Mouse (Mus musculus) forebrain, embryonic 10.5 days (tissue): ENCODE results near the gene Pifo. TPM values are rescaled to one million over a fixed set of nuclear protein-coding genes. Genes with fewer than 3 reads are reported as not detected.
"Not testable (repeated sequence)": the region's sequence is repeated elsewhere in the genome, so short reads cannot be mapped to it uniquely, and the experiment has no call there.

Experiments
- DNase-seq: peaks from one replicate; pipeline ENCODE4 v3.0.0-alpha.2; 2017; ENCODE audit warnings: low spot score; ENCODE audit errors: extremely low spot score
- H3K27ac ChIP-seq: fragments of 300-500 bp; sonication (generic); 2 replicates; pipeline ENCODE4 v1.5.1; 2016; ENCODE audit warnings: mild to moderate bottlenecking
- H3K27me3 ChIP-seq: fragments of 300-500 bp; sonication (generic); 2 replicates; pipeline ENCODE4 v1.6.1; 2016; ENCODE audit warnings: mild to moderate bottlenecking; ENCODE audit not compliant: poor library complexity, severe bottlenecking
- H3K36me3 ChIP-seq: fragments of 300-500 bp; sonication (generic); replicated peaks from 2 replicates; pipeline ENCODE4 v1.6.1; 2016; ENCODE audit warnings: mild to moderate bottlenecking, moderate library complexity
- H3K4me1 ChIP-seq: fragments of 300-500 bp; sonication (generic); 2 replicates; pipeline ENCODE4 v1.6.1; 2016
- H3K4me3 ChIP-seq: fragments of 300-500 bp; sonication (generic); 2 replicates; pipeline ENCODE4 v1.5.1; 2016; ENCODE audit warnings: mild to moderate bottlenecking, moderate library complexity
- H3K9me3 ChIP-seq: fragments of 300-500 bp; sonication (generic); 2 replicates; pipeline ENCODE4 v1.6.1; 2016; ENCODE audit warnings: mild to moderate bottlenecking, moderate library complexity
- WGBS: fragments of 180-500 bp; shearing (Covaris S2); methylation state at CpG from one replicate; pipeline ENCODE4 v1.1.7; 2016; 5-methylcytosine and 5-hydroxymethylcytosine counted together
- polyA plus RNA-seq: library from polyadenylated mRNA; unstranded; fragments of >200 nt; fragmentation: Nextera tagmentation; extraction: Ambion mirVana; gene quantifications from 2 replicates; pipeline ENCODE4 v1.2.1, GENCODE M21; 2016

Gene Pifo
- polyA plus RNA-seq, result 1.8 and 1.9 TPM in 2 replicates

- WGBS, result 89% methylated on average over 2 of the region's 2 CpGs
- Histone ChIP-seq H3K4me3 (no peak within 1 kb of the TSS), H3K9me3 (no peaks in the 10 kb centered on the region), H3K4me1 (no peaks in the 10 kb centered on the region), H3K27ac (no peak within 1 kb of the TSS), H3K27me3 (no peaks in the 10 kb centered on the region), H3K36me3 (no peaks in the 10 kb centered on the region)
- DNase-seq, result no peak
These were observed at the start of gene Pifo for GRCm38 (mm10) chr3:106014546-106014945. TSS of gene Pifo (minus strand) at chr3:106014646.

DNA sequence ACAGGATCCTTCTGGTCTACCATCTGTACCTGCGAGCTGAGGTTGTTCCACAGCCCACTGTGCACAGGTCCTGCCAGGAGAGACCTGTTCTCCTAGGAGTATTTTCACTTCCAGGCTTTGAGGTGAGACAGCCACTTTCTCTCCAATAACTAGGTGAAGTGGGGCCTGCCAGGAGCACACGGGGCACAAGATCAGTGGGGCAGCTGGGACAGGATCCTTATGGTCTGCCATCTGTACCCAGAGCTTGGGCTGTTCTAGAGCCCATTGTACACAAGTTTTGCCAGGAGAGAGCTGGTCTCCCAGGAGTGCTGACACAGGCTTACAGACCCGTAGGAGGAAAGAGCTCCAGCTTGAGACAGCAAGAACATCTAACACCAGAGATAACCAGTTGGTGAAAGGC is 43.5 kb upstream of the Pifo start:
- no peak overlapping the region for H3K27ac ChIP-seq
- H3K36me3 ChIP-seq, result no peaks in the 10 kb centered on the region
- no peak for DNase-seq
- no peak overlapping the region for H3K4me3 ChIP-seq
- H3K27me3 ChIP-seq, result no peaks in the 10 kb centered on the region
- H3K9me3 ChIP-seq, result peaks cover 4% of the 10 kb centered on the region; the same call in 1 of the 2 replicates
- no peaks in the 10 kb centered on the region for H3K4me1 ChIP-seq
- 78% methylated on average over 3 of the region's 3 CpGs for whole genome bisulfite sequencing

- Histone ChIP-seq H3K4me1 (no peaks in the 10 kb centered on the region), H3K9me3 (0 out of 2 replicates have a peak, but pooled peaks cover 2% of the 10 kb centered on the region), H3K36me3 (no peaks in the 10 kb centered on the region), H3K27me3 (no peaks in the 10 kb centered on the region), H3K4me3 (no peak overlapping the region), H3K27ac (no peak overlapping the region)
- DNase-seq, result no peak
- 79% methylated on average over 18 of the region's 18 CpGs for WGBS
These were observed 37.5 kb upstream of the Pifo start for GRCm38 (mm10) chr3:106051896-106052295.

DNA sequence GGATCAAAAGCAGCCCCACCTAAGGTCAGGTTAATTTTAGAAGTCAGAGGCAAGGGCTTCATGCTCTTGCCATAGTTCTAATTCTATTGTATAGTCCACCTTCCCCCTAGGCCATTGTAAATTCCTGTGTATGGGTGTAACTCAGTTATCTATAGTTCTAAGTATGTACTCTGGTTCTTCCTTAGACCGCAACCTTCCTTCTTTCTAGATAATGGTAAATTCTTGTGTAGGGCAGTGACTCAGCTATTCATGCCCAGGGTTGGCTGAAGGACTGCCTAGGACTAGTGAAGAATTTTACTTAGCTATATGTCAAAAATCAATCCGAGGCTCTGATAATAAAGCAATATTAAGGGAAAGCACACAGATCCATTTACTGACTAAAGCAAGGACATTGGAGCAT is 25.9 kb upstream of the Pifo start:
- H3K27ac ChIP-seq, result no peak overlapping the region
- H3K4me3 ChIP-seq, result no peak overlapping the region
- WGBS, result 92% methylated on average over 2 of the region's 2 CpGs
- no peaks in the 10 kb centered on the region for H3K27me3 ChIP-seq
- DNase-seq, result no peak
- H3K9me3 ChIP-seq, result no peaks in the 10 kb centered on the region
- no peaks in the 10 kb centered on the region for H3K36me3 ChIP-seq
- no peaks in the 10 kb centered on the region for H3K4me1 ChIP-seq

DNA sequence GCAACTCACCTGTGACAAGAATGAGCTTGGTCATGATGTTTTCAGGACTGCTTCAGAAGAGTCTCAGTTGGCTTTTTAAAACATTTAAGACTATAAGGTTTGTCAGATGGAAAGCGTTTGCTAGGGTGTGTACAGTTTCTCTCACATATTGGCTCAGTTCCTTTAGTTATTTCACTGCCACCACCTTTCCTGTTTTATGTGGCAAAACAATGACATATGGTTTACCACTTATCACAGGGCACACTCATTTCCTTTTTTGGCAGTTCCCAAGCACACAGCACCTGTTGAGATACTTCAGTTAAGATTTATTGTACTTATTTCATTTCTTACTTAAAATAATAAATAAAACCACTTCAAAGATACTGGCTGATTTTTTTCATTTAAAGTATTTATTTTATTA is 18.3 kb upstream of the Pifo start, which contains the start of gene Chil5:
TSS of gene Chil5 (minus strand) at position 34 of the 400 bp plus-strand sequence.
- Histone ChIP-seq H3K4me3 (no peak within 1 kb of the TSS), H3K27me3 (no peaks in the 10 kb centered on the region), H3K36me3 (no peaks in the 10 kb centered on the region), H3K4me1 (no peaks in the 10 kb centered on the region), H3K27ac (no peak within 1 kb of the TSS), H3K9me3 (no peaks in the 10 kb centered on the region)
- DNase-seq, result no peak
- 87% methylated on average over 1 of the region's 1 CpGs for whole genome bisulfite sequencing

DNA sequence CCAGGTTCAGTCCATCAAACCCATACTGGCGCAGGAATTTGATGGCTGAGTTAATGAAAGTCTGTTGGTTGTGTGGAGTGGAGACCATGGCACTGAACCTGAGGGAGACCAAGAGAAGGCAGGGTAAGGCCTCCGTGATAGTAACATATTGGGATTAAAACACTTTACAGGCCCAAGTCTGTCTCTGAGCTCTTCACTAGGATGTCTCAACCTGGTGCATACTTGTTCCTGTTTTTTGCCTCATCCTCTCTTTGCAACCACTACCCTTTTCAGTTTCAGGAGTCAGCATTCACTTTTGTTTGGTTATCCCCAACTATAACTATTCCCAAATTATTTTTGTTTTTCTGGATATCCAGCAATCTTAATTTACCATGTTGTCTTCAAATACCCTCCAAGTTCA is 9.7 kb upstream of the Pifo start:
- H3K9me3 ChIP-seq, result no peaks in the 10 kb centered on the region
- no peak overlapping the region for H3K27ac ChIP-seq
- H3K36me3 ChIP-seq, result no peaks in the 10 kb centered on the region
- no peaks in the 10 kb centered on the region for H3K4me1 ChIP-seq
- 85% methylated on average over 2 of the region's 2 CpGs for WGBS
- H3K27me3 ChIP-seq, result no peaks in the 10 kb centered on the region
- no peak for DNase-seq
- H3K4me3 ChIP-seq, result no peak overlapping the region

DNA sequence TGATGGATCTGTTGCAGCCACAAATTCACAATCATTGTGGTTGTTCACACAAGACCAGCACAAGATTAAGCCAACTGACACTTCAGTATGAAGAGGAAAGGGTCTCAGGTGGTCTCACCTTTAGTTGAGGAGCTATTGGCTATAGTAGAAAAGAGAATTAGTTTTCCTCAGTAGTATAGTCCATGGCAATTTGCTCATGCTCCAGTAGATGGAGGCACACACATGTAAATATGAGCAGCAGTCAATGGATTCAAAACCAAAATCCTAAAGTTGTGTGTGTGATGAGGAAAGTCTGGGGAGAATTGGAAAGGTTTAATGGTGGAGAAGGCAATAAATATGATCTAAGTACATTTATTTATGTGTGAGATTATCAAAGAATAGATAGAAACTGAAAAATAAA is 7.4 kb upstream of the Pifo start:
- H3K36me3 ChIP-seq, result no peaks in the 10 kb centered on the region
- H3K27ac ChIP-seq, result no peak overlapping the region
- H3K4me3 ChIP-seq, result no peak overlapping the region
- H3K9me3 ChIP-seq, result no peaks in the 10 kb centered on the region
- DNase-seq, result no peak
- H3K27me3 ChIP-seq, result no peaks in the 10 kb centered on the region
- no peaks in the 10 kb centered on the region for H3K4me1 ChIP-seq

- H3K36me3 ChIP-seq, H3K27me3 ChIP-seq, H3K9me3 ChIP-seq, DNase-seq, H3K27ac ChIP-seq, H3K4me3 ChIP-seq: not testable (repeated sequence)
- H3K4me1 ChIP-seq, result peaks cover 17% of the 10 kb centered on the region
- 70% methylated on average over 10 of the region's 10 CpGs for WGBS
These were observed 11.1 kb downstream of the Pifo start for GRCm38 (mm10) chr3:106003360-106003759.

DNA sequence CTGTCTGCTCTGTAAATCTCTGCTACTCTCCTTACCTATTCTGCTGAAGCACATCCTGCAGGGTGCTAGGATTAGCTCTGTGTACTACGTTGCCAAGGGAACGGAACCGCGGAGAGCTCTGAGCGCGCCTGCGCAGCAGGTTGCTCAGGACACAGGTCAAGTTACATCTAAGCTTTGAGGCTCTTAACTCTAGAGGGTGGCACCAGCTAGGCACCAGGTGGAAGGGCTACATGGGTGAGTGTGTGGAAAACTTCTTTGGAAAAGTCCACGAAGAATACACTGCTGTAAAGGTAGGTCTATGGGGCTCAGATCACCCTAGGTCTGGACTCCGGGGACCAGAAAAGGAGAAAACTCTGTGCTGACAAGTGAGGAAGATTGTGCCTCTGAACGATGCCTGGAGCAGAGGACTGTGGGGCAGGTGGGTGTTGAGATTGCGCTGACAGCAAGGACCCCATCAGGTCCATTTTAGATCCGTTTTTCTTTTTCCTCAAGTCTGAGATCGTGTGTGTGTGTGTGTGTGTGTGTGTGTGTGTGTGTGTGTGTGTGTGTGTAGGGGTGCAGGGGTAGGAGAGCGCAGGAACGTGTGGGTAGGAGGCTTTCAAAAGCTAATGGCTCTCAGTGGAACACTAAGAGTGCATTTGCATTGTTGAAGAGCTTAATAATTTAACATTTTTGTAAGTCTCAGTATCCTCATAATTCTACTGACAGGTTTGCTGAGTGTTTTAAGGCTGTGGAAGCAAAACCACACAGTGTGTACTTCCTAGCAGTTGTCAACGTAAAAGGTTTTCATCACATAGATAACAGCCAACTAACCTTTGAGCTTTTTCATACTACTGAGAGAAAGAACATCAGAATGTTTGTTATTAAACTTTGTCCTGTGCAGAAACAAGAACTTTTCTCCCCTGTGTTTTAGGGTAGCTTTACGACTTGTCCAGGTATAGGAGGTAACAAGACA is 12.8 kb downstream of the Pifo start:
- DNase-seq, result peak; percentile 76
- Histone ChIP-seq H3K27ac (peak overlapping the region; percentile 51; the same call in 1 of the 2 replicates), H3K9me3 (no peaks in the 10 kb centered on the region), H3K36me3 (no peaks in the 10 kb centered on the region), H3K27me3 (no peaks in the 10 kb centered on the region), H3K4me3 (peak overlapping the region; percentile 46), H3K4me1 (peaks cover 17% of the 10 kb centered on the region)
- 20% methylated on average over 17 of the region's 17 CpGs for WGBS

DNA sequence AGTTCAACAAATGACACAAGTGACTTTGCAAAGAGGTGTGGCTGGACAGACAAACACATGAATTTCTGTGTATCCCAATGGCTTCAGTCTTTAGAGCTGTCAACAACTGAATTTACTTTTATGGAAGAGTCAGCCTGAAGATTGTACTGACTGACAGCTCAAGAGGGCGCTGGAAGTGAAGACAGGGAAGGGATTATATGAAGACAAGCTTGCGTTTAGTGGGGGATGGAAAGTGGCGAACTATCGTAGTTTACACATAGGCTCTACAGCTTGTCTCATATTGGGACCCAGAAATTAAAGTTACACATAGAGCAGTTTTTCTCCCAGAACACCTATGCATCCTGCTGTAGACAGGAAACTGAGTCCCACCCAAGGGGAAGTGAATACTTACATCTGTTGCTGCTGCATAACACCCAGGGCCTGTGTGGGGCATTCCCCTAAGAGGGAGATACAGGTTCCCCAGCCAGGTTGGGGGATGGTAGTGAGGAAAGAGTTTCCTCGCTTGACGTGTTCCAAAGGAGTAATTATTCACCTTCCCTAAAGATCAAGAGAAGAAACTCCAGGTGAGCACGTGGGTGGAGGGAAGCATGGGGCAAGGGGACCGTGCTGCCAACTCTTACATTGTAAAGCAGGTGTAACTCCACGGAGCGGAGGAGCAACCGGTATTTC is 13.6 kb downstream of the Pifo start:
- Histone ChIP-seq H3K27ac (no peak overlapping the region), H3K9me3 (no peaks in the 10 kb centered on the region), H3K27me3 (no peaks in the 10 kb centered on the region), H3K4me3 (peak overlapping the region; percentile 46), H3K4me1 (peaks cover 17% of the 10 kb centered on the region), H3K36me3 (no peaks in the 10 kb centered on the region)
- DNase-seq, result no peak
- WGBS, result 17% methylated on average over 11 of the region's 11 CpGs

DNA sequence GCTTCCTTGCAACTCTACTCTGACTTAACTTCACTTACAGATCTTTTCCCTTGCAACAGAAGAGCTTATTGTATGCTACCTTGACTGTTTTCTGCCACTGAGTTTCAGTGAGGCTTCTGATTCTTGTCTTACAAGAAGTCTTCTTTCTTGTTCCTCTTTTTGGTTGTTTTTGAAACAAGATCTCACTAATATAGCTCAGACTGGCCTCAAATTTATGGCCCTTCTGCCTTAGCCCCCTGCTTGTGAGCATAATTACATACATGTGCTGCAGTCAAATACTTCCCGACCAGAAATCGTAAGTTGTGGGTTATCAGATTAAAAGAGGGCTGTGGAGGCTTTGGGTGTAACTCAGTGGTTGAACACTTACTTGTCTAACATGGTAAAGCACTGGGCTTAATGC is 19.7 kb downstream of the Pifo start:
- WGBS, result 79% methylated on average over 2 of the region's 2 CpGs
- no peak overlapping the region for H3K4me3 ChIP-seq
- H3K27me3 ChIP-seq, result no peaks in the 10 kb centered on the region
- H3K4me1 ChIP-seq, result no peaks in the 10 kb centered on the region
- no peaks in the 10 kb centered on the region for H3K36me3 ChIP-seq
- no peak for DNase-seq
- H3K27ac ChIP-seq, result no peak overlapping the region
- H3K9me3 ChIP-seq, result no peaks in the 10 kb centered on the region

DNA sequence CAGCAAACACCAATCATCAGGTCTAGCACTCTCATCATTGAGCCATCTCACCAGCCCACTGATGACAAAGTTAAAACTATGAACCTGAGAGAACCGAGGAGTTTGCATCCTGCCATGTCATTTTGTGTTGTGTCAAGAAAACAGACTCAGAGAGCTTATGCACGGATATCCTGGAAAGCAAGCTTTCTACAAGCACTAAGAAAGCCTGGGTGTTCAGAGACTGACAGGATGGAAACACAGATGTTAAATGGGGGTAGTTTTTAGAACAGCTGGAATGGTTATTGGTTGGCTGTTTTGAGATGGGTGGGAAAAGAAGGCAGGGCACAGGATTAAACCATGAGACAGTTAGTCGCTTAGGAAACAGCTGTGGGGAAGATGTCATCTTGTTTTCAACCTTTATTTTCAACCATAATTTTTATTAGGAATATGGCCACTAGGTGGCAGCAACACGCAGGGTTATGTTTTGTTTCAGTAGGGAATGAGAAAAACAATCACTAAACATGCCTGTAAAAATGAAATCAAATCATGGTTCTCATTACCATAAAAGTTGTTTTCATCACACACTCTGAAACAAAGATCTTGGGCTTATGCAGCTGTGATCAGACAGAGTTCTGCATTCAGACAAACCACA is 22.7 kb downstream of the Pifo start:
- Histone ChIP-seq H3K27me3 (no peaks in the 10 kb centered on the region), H3K4me1 (no peaks in the 10 kb centered on the region), H3K9me3 (no peaks in the 10 kb centered on the region), H3K27ac (no peak overlapping the region), H3K36me3 (no peaks in the 10 kb centered on the region), H3K4me3 (no peak overlapping the region)
- 39% methylated on average over 4 of the region's 4 CpGs for WGBS
- no peak for DNase-seq

GRCm38 (mm10) chr3:105989611-105990010 is 24.8 kb downstream of the Pifo start:
- H3K4me3 ChIP-seq, DNase-seq, H3K36me3 ChIP-seq, H3K4me1 ChIP-seq, H3K27ac ChIP-seq, H3K9me3 ChIP-seq, H3K27me3 ChIP-seq: not testable (repeated sequence)
- WGBS, result 53% methylated on average over 5 of the region's 5 CpGs
